Mouse (Mus musculus) liver, embryonic 12.5 days (tissue): ENCODE measurements at regions not wholly inside any gene's neighbourhood (a gene's known extent, or its start where the extent isn't known, plus 50 kb on each side); places are given as distances from the start of the nearest gene placed in this dataset.
A peak's percentile ranks its signal among the peaks of the same experiment; 100 is the strongest.

ENCODE experiments used
- ATAC-seq: fragments of 200-750 bp; cut with Nextera tagmentation; 2 replicates; pipeline ENCODE4 v1.8.0; 2017; ENCODE audit warnings: moderate number of reproducible peaks, mild to moderate bottlenecking, moderate library complexity
- H3K27ac ChIP-seq: fragments of 300-500 bp; sonication (generic); 2 replicates; pipeline ENCODE4 v1.5.1; 2016; ENCODE audit warnings: mild to moderate bottlenecking
- H3K27me3 ChIP-seq: fragments of 300-500 bp; sonication (generic); replicated peaks from 2 replicates; pipeline ENCODE4 v1.6.1; 2016; ENCODE audit warnings: mild to moderate bottlenecking, moderate library complexity
- H3K36me3 ChIP-seq: fragments of 300-500 bp; sonication (generic); 2 replicates; pipeline ENCODE4 v1.6.1; 2016; ENCODE audit warnings: mild to moderate bottlenecking, moderate library complexity
- H3K4me1 ChIP-seq: fragments of 300-500 bp; sonication (generic); 2 replicates; pipeline ENCODE4 v1.6.1; 2016
- H3K4me2 ChIP-seq: fragments of 300-500 bp; sonication (generic); 2 replicates; pipeline ENCODE4 v1.6.1; 2016; ENCODE audit warnings: mild to moderate bottlenecking, moderate library complexity
- H3K4me3 ChIP-seq: fragments of 300-500 bp; sonication (generic); 2 replicates; pipeline ENCODE4 v1.5.1; 2016; ENCODE audit warnings: mild to moderate bottlenecking, moderate library complexity
- H3K9ac ChIP-seq: fragments of 300-500 bp; sonication (generic); 2 replicates; pipeline ENCODE4 v1.6.1; 2016; ENCODE audit warnings: mild to moderate bottlenecking, moderate library complexity
- H3K9me3 ChIP-seq: fragments of 300-500 bp; sonication (generic); replicated peaks from 2 replicates; pipeline ENCODE4 v1.6.1; 2016; ENCODE audit warnings: mild to moderate bottlenecking, moderate library complexity
- whole genome bisulfite sequencing: fragments of 180-500 bp; shearing (Covaris S2); methylation state at CpG from one replicate; pipeline ENCODE4 v1.1.7; 2016; ENCODE audit not compliant: insufficient replicate concordance; 5-methylcytosine and 5-hydroxymethylcytosine counted together
- microRNA counts: library from miRNA; unstranded; fragments of <30 nt; microRNA quantifications from one replicate; lab custom pipeline; 2017
- microRNA-seq: library from miRNA; unstranded; fragments of <30 nt; microRNA quantifications from one replicate; pipeline ENCODE4, GENCODE M21; 2017

DNA sequence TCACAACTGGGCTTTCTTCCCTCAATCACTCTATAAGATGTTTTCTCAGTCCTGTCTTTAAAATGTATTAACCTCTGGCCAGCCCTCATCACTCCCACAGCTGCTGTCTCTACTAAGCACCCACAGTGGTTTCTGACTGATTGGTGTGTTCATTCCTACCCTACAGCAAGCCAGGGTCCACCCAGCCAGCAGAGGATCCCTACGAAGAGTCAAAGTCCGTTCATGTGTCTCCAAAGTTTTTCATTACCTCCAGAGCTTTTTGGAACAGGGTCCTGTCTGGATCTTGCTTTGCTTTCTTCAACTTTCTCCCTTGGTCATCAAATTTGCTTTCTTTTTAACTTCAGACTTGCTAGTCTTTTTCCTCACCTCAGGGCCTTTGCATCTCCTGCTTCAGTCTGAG is 69.3 kb upstream of the 4933415F23Rik start:
- no peak overlapping the region for H3K4me3 ChIP-seq
- H3K27me3 ChIP-seq, result no peaks in the 10 kb centered on the region
- H3K9me3 ChIP-seq, result no peaks in the 10 kb centered on the region
- no peak overlapping the region for H3K9ac ChIP-seq
- no peak overlapping the region for H3K27ac ChIP-seq
- 66% methylated on average over 2 of the region's 2 CpGs for WGBS
- H3K4me2 ChIP-seq, result no peak overlapping the region
- H3K4me1 ChIP-seq, result no peaks in the 10 kb centered on the region
- ATAC-seq, result no peak
- no peaks in the 10 kb centered on the region for H3K36me3 ChIP-seq

DNA sequence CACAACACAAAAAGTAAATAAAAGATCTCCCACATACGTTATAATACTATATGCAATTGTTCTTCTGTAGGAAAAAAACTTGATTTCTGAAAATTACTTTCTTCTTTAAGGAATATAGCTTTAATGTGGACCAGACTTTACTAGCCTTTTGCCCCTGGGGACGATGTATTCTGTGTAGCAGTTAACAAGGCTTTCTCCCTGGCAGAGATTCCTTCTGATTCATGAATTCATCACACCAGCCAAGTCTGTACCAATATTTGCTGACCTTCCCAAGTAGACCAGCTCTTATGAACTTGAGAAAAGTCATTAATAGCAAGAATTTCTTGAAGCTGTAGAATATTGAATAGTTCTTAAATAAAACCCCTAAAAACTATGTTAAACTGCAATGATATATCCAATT is 68.7 kb upstream of the 4933415F23Rik start:
- H3K9me3 ChIP-seq, result no peaks in the 10 kb centered on the region
- WGBS, result 49% methylated on average over 2 of the region's 2 CpGs
- H3K27ac ChIP-seq, result no peak overlapping the region
- no peaks in the 10 kb centered on the region for H3K27me3 ChIP-seq
- no peak overlapping the region for H3K4me2 ChIP-seq
- ATAC-seq, result no peak
- no peaks in the 10 kb centered on the region for H3K36me3 ChIP-seq
- no peaks in the 10 kb centered on the region for H3K4me1 ChIP-seq
- no peak overlapping the region for H3K4me3 ChIP-seq
- no peak overlapping the region for H3K9ac ChIP-seq

DNA sequence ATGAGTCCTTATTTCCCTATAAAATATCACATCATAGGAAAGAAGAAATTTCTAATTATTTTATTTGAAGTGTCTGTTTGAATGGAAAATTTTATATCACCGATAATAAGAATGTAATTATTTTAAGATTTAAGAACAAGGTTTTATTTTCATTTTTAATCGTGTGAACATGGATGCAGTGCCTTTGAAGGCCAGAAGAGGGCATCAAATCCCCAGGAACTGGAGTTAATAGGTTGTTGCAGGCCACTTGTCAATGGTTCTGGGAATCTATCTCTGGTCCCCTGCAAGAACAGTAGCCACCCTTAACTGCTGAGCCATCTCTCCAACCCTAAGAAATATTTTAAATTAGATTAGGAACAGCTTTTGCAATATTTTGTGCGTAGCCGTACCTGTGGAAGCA is 66.5 kb upstream of the 4933415F23Rik start:
- H3K27me3 ChIP-seq, result no peaks in the 10 kb centered on the region
- H3K9me3 ChIP-seq, result no peaks in the 10 kb centered on the region
- H3K4me2 ChIP-seq, result no peak overlapping the region
- H3K4me3 ChIP-seq, result no peak overlapping the region
- H3K4me1 ChIP-seq, result no peaks in the 10 kb centered on the region
- H3K27ac ChIP-seq, result no peak overlapping the region
- ATAC-seq, result no peak
- 74% methylated on average over 4 of the region's 4 CpGs for WGBS
- H3K9ac ChIP-seq, result no peak overlapping the region
- no peaks in the 10 kb centered on the region for H3K36me3 ChIP-seq

DNA sequence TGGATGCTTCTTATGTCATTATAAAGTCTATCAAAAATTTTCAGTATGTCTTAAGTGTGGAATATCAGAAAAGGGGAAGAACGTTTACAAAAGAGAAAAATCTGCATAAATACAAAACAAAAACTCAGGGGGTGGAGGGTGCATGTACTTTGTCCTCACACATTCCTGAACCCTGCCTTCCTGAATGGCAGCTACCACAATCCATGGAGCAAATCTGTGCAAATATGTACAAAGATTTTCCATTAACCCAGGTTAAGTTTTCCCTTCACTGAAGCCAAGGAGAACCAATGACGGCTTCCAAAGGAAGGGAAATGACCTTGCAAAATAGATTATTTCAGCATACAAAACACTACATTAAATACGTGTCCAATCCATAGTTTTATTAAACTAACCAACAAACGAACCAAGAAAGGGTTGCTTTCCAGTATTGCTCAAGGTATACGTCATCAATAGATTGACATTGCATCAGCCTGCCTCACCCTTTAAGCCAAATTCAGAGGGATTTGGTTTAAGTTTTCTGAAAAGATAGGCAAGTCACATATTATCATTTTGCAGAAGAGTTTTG is 61.4 kb upstream of the 4933415F23Rik start:
- 55% methylated on average over 5 of the region's 5 CpGs for WGBS
- Histone ChIP-seq H3K9me3 (no peaks in the 10 kb centered on the region), H3K4me2 (no peak overlapping the region), H3K4me3 (no peak overlapping the region), H3K36me3 (no peaks in the 10 kb centered on the region), H3K27ac (0 out of 2 replicates have a peak overlapping the region, but pooled peaks have one; percentile 36), H3K4me1 (no peaks in the 10 kb centered on the region), H3K27me3 (no peaks in the 10 kb centered on the region), H3K9ac (no peak overlapping the region)
- peak; percentile 44; the same call in 1 of the 2 replicates for ATAC-seq

DNA sequence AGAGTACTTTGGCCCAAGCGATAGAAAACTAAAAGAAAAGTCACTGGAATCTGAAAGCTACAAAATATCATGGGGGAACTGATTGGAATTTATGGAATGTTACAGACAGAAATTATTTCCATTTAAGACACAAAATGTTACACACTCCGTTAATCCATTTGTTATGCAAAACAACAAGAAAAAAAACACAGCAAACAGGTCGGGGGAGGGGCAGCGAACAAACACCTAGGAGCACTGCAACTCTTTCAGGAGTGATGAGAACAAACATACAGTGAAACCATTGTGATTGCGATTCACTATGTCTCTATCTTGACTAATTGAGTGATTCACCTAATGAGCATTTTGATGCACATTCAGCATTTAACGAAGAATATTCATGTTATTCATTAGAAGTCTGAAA is 60.7 kb upstream of the 4933415F23Rik start:
- no peak for ATAC-seq
- Histone ChIP-seq H3K4me1 (no peaks in the 10 kb centered on the region), H3K4me3 (no peak overlapping the region), H3K36me3 (no peaks in the 10 kb centered on the region), H3K4me2 (no peak overlapping the region), H3K9ac (no peak overlapping the region), H3K9me3 (no peaks in the 10 kb centered on the region), H3K27ac (no peak overlapping the region), H3K27me3 (no peaks in the 10 kb centered on the region)
- WGBS, result 71% methylated on average over 6 of the region's 6 CpGs

MicroRNAs in the stretch of these regions (microRNA counts, 519-probe panel; counts per million panel counts)
- microRNA mmu-miR-30a (lab: Ali Mortazavi, UCI) (3,286 counts per million, percentile 75 among the panel's probes with 10 or more counts), microRNA mmu-miR-30c (lab: Ali Mortazavi, UCI) (6,403 counts per million, percentile 93 among the panel's probes with 10 or more counts)

Small RNA genes lying in the stretch of these regions (microRNA-seq; reads per million reads assigned to microRNA genes)
- gene Mir30a (14,755 reads per million, percentile 96 among the genes with 10 or more reads in this experiment), gene Mir30c-2 (70.6 reads per million, percentile 45 among the genes with 10 or more reads in this experiment)
